Mouse (Mus musculus) liver, embryonic 15.5 days (tissue): ENCODE results near the gene Nfam1. TPM values are rescaled to one million over a fixed set of nuclear protein-coding genes. Genes with fewer than 3 reads are reported as not detected.

ENCODE experiments used
- ATAC-seq: fragments of 200-750 bp; cut with Nextera tagmentation; 2 replicates; pipeline ENCODE4 v1.8.0; 2017; ENCODE audit warnings: moderate number of reproducible peaks, mild to moderate bottlenecking, moderate library complexity; ENCODE audit not compliant: insufficient read depth
- H3K27ac ChIP-seq: fragments of 300-500 bp; sonication (generic); replicated peaks from 2 replicates; pipeline ENCODE4 v1.5.1; 2015; ENCODE audit warnings: mild to moderate bottlenecking, inconsistent platforms
- H3K27me3 ChIP-seq: fragments of 300-500 bp; sonication (generic); 2 replicates; pipeline ENCODE4 v1.6.1; 2015; ENCODE audit warnings: mild to moderate bottlenecking, inconsistent platforms
- H3K36me3 ChIP-seq: fragments of 300-500 bp; sonication (generic); replicated peaks from 2 replicates; pipeline ENCODE4 v1.6.1; 2015; ENCODE audit warnings: moderate library complexity, mild to moderate bottlenecking, inconsistent platforms
- H3K4me1 ChIP-seq: fragments of 300-500 bp; sonication (generic); replicated peaks from 2 replicates; pipeline ENCODE4 v1.6.1; 2015; ENCODE audit warnings: inconsistent platforms
- H3K4me2 ChIP-seq: fragments of 300-500 bp; sonication (generic); 2 replicates; pipeline ENCODE4 v1.6.1; 2015; ENCODE audit warnings: moderate library complexity, mild to moderate bottlenecking, inconsistent platforms
- H3K4me3 ChIP-seq: fragments of 300-500 bp; sonication (generic); replicated peaks from 2 replicates; pipeline ENCODE4 v1.5.1; 2015; ENCODE audit warnings: mild to moderate bottlenecking, inconsistent platforms
- H3K9ac ChIP-seq: fragments of 300-500 bp; sonication (generic); 2 replicates; pipeline ENCODE4 v1.6.1; 2015; ENCODE audit warnings: moderate library complexity, mild to moderate bottlenecking, inconsistent platforms
- H3K9me3 ChIP-seq: fragments of 300-500 bp; sonication (generic); replicated peaks from 2 replicates; pipeline ENCODE4 v1.6.1; 2016; ENCODE audit warnings: inconsistent platforms
- WGBS: fragments of 180-500 bp; shearing (Covaris S2); methylation state at CpG from one replicate; pipeline ENCODE4 v1.1.7; 2015; ENCODE audit warnings: mixed read lengths; ENCODE audit not compliant: insufficient replicate concordance; 5-methylcytosine and 5-hydroxymethylcytosine counted together
- microRNA-seq: library from miRNA; unstranded; fragments of <30 nt; microRNA quantifications from one replicate; pipeline ENCODE4, GENCODE M21; 2016
- polyA plus RNA-seq: library from polyadenylated mRNA; unstranded; fragments of >200 nt; fragmentation: Nextera tagmentation; extraction: Ambion mirVana; gene quantifications from 2 replicates; pipeline ENCODE4 v1.2.1, GENCODE M21; 2015

Nfam1 gene
- polyA plus RNA-seq, 1 experiment from 2014 or later: 12.1 TPM

DNA sequence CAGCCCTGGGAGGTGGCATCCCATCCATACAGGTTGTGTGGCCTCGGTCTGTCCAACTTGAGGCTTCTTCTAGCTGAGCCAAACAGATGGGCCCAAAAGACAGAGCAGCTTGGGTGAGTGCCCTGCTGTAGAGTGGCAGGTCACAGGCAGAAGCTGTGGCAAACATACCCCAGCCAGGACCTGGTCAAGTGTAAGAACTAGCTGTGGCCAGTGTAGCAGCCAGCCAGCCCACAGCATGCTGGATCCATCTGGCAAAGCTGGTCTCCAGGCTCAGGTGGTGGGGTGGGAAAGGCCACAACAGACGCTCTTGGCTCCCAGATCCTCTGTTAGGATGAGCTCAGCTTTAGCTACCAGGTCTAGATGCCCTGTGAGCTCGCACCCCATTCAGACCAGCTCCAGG is 76.8 kb downstream of the Nfam1 start:
- Histone ChIP-seq H3K4me2 (no peak overlapping the region), H3K27ac (no peak overlapping the region), H3K9me3 (no peaks in the 10 kb centered on the region), H3K9ac (no peak overlapping the region), H3K4me3 (no peak overlapping the region), H3K36me3 (no peaks in the 10 kb centered on the region), H3K4me1 (peaks cover 5% of the 10 kb centered on the region; the same call in 1 of the 2 replicates), H3K27me3 (peaks cover 82% of the 10 kb centered on the region)
- ATAC-seq: no peak
- WGBS: 50% methylated on average over 3 of the region's 3 CpGs

DNA sequence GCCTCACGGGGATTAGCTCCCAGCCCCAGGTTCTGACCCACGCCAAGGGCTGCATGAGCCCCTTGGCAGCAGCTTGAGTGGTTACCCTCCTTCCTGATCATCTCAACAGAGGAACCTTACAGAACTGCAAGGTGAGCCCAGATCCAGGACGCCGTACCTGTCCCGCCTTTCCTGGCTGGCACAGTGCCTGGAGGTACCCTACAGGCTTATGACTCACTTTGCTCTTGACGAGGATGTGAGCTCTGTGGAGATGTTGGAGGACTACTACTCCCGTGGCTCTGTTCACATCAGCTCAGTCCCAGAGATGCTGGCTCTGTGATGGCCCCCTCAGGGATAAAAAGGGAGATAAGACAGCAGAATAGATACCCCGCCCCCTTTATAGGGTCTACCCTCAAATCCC is 77.8 kb downstream of the Nfam1 start:
- Histone ChIP-seq H3K9ac (no peak overlapping the region), H3K27ac (no peak overlapping the region), H3K4me2 (no peak overlapping the region), H3K4me1 (no peaks in the 10 kb centered on the region), H3K9me3 (no peaks in the 10 kb centered on the region), H3K27me3 (peaks cover 82% of the 10 kb centered on the region), H3K4me3 (no peak overlapping the region), H3K36me3 (no peaks in the 10 kb centered on the region)
- 64% methylated on average over 8 of the region's 8 CpGs for WGBS
- no peak for ATAC-seq

GRCm38 (mm10) chr15:82954034-82954433 is 79.1 kb downstream of the Nfam1 start:
- H3K9me3 ChIP-seq: no peaks in the 10 kb centered on the region
- no peak overlapping the region for H3K27ac ChIP-seq
- no peaks in the 10 kb centered on the region for H3K4me1 ChIP-seq
- H3K27me3 ChIP-seq: peaks cover 70% of the 10 kb centered on the region
- no peaks in the 10 kb centered on the region for H3K36me3 ChIP-seq
- whole genome bisulfite sequencing: 49% methylated on average over 5 of the region's 5 CpGs
- no peak for ATAC-seq
- H3K4me3 ChIP-seq: no peak overlapping the region
- H3K4me2 ChIP-seq: no peak overlapping the region
- H3K9ac ChIP-seq: no peak overlapping the region

DNA sequence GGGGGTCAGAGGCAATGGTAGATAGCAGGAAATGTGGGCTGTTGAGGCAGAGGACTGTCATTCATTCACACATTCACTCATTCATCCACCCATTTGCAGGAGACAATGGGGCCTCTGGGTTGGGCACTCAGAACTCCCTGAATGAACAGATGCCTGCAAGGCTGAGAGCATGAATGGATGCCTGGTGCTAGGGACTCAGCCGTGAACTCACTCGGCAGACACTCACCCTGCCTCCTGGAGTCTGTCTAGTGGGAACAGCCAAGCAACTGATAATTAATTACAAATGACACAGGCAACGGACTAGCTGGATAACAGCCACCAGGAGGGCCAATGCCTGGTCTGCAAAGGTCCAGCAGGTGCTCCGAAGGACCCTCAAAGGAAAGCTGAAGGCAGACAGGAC is 80.0 kb downstream of the Nfam1 start:
- no peak overlapping the region for H3K4me2 ChIP-seq
- no peak overlapping the region for H3K27ac ChIP-seq
- no peak overlapping the region for H3K9ac ChIP-seq
- H3K9me3 ChIP-seq: no peaks in the 10 kb centered on the region
- no peaks in the 10 kb centered on the region for H3K36me3 ChIP-seq
- no peaks in the 10 kb centered on the region for H3K4me1 ChIP-seq
- peaks cover 62% of the 10 kb centered on the region for H3K27me3 ChIP-seq
- no peak overlapping the region for H3K4me3 ChIP-seq
- ATAC-seq: no peak
- 46% methylated on average over 4 of the region's 4 CpGs for WGBS

DNA sequence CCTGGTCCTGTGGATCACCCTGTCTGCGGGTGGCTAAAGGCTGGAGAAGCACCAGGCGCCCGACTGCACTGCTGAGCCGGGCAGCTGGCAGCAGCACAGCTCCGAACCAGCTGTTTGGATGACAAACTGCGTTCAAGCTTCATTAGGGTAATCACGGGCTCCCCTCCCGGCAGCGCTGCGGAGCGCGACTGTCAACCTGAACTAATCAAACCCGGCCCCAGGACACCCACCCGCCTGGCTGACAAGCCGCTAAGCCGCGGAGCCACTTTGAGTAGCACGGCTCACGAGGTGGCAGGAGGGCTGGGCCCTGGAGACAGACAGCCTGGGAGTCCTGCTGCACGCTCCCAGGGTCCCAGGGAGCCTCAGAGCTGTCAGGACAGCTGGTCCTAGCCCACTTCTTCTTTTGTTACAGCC is 80.8 kb downstream of the Nfam1 start:
- no peak for ATAC-seq
- H3K4me3 ChIP-seq: no peak overlapping the region
- peaks cover 57% of the 10 kb centered on the region for H3K27me3 ChIP-seq
- no peaks in the 10 kb centered on the region for H3K4me1 ChIP-seq
- no peak overlapping the region for H3K4me2 ChIP-seq
- WGBS: 8% methylated on average over 20 of the region's 20 CpGs
- no peak overlapping the region for H3K9ac ChIP-seq
- H3K27ac ChIP-seq: no peak overlapping the region
- H3K9me3 ChIP-seq: no peaks in the 10 kb centered on the region
- H3K36me3 ChIP-seq: no peaks in the 10 kb centered on the region

DNA sequence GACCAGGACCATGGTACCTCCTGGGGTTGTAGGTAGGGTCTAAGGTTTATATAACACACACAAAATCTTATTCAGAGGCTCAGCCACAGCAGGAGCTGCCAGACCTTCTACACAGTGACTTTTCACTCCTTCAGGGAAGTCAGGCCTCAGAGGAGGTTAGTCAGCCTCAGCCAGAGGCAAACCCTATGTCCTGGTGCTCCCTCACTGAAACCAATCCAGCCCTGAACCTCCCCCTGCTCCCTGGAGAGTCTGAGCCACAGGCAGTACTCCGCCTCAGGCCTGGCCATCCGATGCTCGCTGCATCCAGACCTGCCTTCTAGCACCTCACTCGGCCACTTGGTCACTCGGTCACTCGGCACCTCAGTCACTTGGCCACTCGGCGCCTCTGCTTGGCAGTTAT is 82.9 kb downstream of the Nfam1 start:
- 50% methylated on average over 8 of the region's 8 CpGs for WGBS
- peaks cover 52% of the 10 kb centered on the region for H3K27me3 ChIP-seq
- H3K27ac ChIP-seq: no peak overlapping the region
- ATAC-seq: no peak
- H3K36me3 ChIP-seq: no peaks in the 10 kb centered on the region
- H3K4me3 ChIP-seq: no peak overlapping the region
- H3K9me3 ChIP-seq: no peaks in the 10 kb centered on the region
- H3K9ac ChIP-seq: no peak overlapping the region
- no peaks in the 10 kb centered on the region for H3K4me1 ChIP-seq
- no peak overlapping the region for H3K4me2 ChIP-seq

- H3K36me3 ChIP-seq: no peaks in the 10 kb centered on the region
- H3K9me3 ChIP-seq: no peaks in the 10 kb centered on the region
- H3K27ac ChIP-seq: no peak overlapping the region
- H3K4me3 ChIP-seq: no peak overlapping the region
- H3K4me2 ChIP-seq: no peak overlapping the region
- peaks cover 26% of the 10 kb centered on the region for H3K27me3 ChIP-seq
- no peak overlapping the region for H3K9ac ChIP-seq
- ATAC-seq: no peak
- no peaks in the 10 kb centered on the region for H3K4me1 ChIP-seq
- 56% methylated on average over 5 of the region's 5 CpGs for WGBS
Measured at GRCm38 (mm10) chr15:82947431-82947830, 85.7 kb downstream of the Nfam1 start.

- 0 out of 2 replicates have a peak, but pooled peaks cover 3% of the 10 kb centered on the region for H3K27me3 ChIP-seq
- WGBS: 58% methylated on average over 9 of the region's 9 CpGs
- no peaks in the 10 kb centered on the region for H3K4me1 ChIP-seq
- H3K4me3 ChIP-seq: no peak overlapping the region
- no peak overlapping the region for H3K27ac ChIP-seq
- no peaks in the 10 kb centered on the region for H3K9me3 ChIP-seq
- no peak overlapping the region for H3K9ac ChIP-seq
- H3K36me3 ChIP-seq: no peaks in the 10 kb centered on the region
- no peak for ATAC-seq
- H3K4me2 ChIP-seq: no peak overlapping the region
Measured at GRCm38 (mm10) chr15:82944479-82945195, 88.5 kb downstream of the Nfam1 start.

Small RNA genes within 50 kb of the gene (microRNA-seq; reads per million reads assigned to microRNA genes)
- 3.0 reads per million, percentile 7 among the genes with 10 or more reads in this experiment for gene Mir3080

Other genes starting within 250 kb of the Nfam1 start
- 61.1 and 109 TPM in 2 replicates for gene Cyp2d26, start 239.0 kb downstream of the Nfam1 start, polyA plus RNA-seq
- 2.1 and 2.4 TPM in 2 replicates for gene Tcf20, start 45.4 kb downstream of the Nfam1 start, polyA plus RNA-seq
- 16.0 TPM in 2 replicates for gene Serhl, start 56.2 kb upstream of the Nfam1 start, polyA plus RNA-seq
- gene Rrp7a, start 89.5 kb upstream of the Nfam1 start, polyA plus RNA-seq: 22.0 and 25.7 TPM in 2 replicates
- 55.5 and 61.3 TPM in 2 replicates for gene Poldip3, start 116.1 kb upstream of the Nfam1 start, polyA plus RNA-seq
- 143 and 165 TPM in 2 replicates for gene Cyb5r3, start 139.3 kb upstream of the Nfam1 start, polyA plus RNA-seq
- 0.13 TPM in 1 of 2 replicates, not detected in the other for gene A4galt, start 218.5 kb upstream of the Nfam1 start, polyA plus RNA-seq